Mouse (Mus musculus): ENCODE measurements around the gene Pfn3. TPM values are rescaled to one million over a fixed set of nuclear protein-coding genes. Genes with fewer than 3 reads are reported as not detected.

Gene Pfn3
- polyA plus RNA-seq, 1 experiment = not detected

DNA sequence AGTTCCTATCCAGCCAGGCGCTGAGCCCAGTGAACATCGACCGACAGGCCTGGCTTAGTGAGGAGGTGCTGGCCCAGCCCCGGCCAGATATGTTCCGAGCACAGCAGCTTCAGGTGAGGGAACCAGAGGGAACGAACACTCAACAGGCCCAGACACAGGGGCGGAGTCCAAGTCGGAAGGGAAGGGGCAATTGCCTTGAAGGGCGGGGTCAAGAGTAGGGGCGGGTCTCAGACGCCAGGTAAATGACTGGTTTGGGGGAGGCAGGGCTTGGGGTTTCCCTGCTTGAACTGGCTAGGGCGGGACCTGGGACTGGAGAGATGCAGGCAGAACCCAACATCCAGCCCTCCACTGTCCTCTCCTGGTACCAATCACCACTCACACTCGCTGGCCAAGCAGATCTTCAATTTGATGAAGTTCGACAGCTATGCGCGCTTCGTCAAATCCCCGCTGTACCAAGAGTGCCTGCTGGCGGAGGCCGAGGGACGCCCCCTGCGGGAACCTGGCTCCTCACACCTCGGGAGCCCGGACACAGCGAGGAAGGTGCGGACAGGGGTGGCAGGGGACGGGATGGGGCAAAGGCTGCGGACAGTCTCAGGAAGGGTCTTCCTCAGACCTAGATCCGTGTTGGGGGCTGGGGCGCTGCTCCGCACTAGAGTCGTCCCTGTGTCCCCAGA is 36.0 kb downstream of the Pfn3 start:
- no peaks in the 10 kb centered on the region for H3K4me1 ChIP-seq (ENCODE audit: control insufficient read depth)
- peaks cover 19% of the 10 kb centered on the region for H3K27me3 ChIP-seq (ENCODE audit: control insufficient read depth)
- TF ChIP-seq TAL1 (IDR thresholded peaks at IDR 0.05; ENCODE audit: low read length) = no peak
- TF ChIP-seq GATA1 (IDR thresholded peaks at IDR 0.05; ENCODE audit: low read length) = no peak
- H3K4me3 ChIP-seq (replicated peaks) = no peak overlapping the region
- no peaks in the 10 kb centered on the region for H3K9me3 ChIP-seq (ENCODE audit: control insufficient read depth, low read length)
- no peaks in the 10 kb centered on the region for H3K36me3 ChIP-seq (ENCODE audit: control insufficient read depth)

DNA sequence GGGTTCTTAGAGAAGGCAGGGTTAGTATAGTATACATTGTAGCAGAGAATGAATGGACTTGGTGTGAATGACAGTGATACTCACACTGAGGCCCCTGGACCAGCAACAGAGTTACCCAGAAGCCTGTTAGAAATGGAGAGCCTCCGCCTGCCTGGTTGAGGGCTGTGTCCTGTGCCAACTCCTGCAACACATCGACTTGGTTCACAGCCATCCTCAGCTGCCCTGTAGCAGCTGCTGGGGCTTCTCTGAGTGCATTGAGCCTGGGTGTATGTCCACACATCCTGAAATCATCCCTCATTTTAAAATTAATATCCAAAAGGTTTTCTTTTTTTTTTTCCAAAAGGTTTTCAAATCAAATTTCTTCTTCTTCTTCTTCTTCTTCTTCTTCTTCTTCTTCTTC is 39.2 kb downstream of the Pfn3 start:
- Histone ChIP-seq H3K4me1 (ENCODE audit: control insufficient read depth) (peaks cover 6% of the 10 kb centered on the region), H3K9me3 (ENCODE audit: control insufficient read depth, low read length) (no peaks in the 10 kb centered on the region), H3K36me3 (ENCODE audit: control insufficient read depth) (no peaks in the 10 kb centered on the region), H3K27me3 (ENCODE audit: control insufficient read depth) (peaks cover 42% of the 10 kb centered on the region), H3K4me3 (replicated peaks) (no peak overlapping the region)
- TF ChIP-seq TAL1 (IDR thresholded peaks at IDR 0.05; ENCODE audit: low read length) (no peak), GATA1 (IDR thresholded peaks at IDR 0.05; ENCODE audit: low read length) (no peak)

DNA sequence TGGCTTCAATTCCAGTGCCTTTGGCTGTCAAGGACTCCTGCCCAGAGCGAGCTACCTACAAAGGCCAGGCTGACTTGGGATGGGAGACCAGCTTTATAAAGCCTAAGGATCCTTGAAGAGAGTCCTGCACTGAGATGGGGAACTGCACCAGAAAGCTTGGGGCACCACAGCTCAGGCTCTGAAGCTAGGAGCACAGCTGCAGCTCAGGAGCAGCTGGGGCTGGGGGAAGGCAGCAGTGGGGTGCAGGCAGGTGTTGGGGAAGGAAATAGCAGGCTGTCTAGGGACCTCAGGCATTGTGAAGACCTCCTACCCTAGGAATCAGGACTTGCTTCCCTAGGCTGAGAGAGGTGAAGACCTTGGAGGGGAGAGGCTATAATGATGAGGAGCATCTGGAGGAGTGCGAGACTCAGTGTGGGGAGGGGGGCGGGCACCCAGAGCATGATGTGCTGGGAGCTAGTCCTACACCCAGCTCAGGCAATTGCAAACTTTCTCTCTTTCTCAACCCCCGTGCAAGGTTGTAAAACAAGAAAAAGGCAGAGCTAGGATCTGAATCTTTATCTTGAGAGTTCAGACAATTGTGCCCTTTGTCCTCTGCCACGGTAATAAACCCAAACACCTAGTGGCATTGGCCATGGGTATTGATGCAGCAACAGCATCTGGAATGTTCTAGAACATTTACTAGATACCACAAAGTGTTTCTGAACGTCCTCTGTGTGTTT is 40.7 kb downstream of the Pfn3 start:
- TF ChIP-seq GATA1 (IDR thresholded peaks at IDR 0.05; ENCODE audit: low read length) (no peak), TAL1 (IDR thresholded peaks at IDR 0.05; ENCODE audit: low read length) (no peak)
- Histone ChIP-seq H3K4me3 (replicated peaks) (no peak overlapping the region), H3K9me3 (ENCODE audit: control insufficient read depth, low read length) (no peaks in the 10 kb centered on the region), H3K36me3 (ENCODE audit: control insufficient read depth) (no peaks in the 10 kb centered on the region), H3K27me3 (ENCODE audit: control insufficient read depth) (peaks cover 42% of the 10 kb centered on the region), H3K4me1 (ENCODE audit: control insufficient read depth) (peaks cover 21% of the 10 kb centered on the region)

DNA sequence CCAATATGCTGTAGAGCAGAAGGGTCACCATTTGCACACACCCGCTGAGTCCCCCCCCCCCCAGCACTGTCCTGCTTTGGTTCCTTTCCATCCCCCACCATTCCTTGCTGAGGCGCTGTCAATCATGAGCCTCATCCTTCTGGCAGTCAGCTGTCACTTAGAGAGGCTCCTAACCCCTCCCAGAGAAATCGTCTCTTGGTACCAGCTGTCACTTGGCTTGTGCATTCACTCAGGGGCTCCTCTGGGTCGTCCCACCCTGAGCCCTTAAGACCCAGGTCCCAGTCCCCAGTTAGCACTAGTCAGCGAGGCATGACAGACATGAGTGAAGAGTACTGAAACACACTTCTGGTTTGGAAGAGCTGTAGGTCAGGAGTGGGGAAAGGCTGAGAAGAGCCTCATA is 43.3 kb downstream of the Pfn3 start:
- peaks cover 44% of the 10 kb centered on the region for H3K4me1 ChIP-seq (ENCODE audit: control insufficient read depth)
- peaks cover 33% of the 10 kb centered on the region for H3K27me3 ChIP-seq (ENCODE audit: control insufficient read depth)
- H3K36me3 ChIP-seq (ENCODE audit: control insufficient read depth) = no peaks in the 10 kb centered on the region
- no peaks in the 10 kb centered on the region for H3K9me3 ChIP-seq (ENCODE audit: control insufficient read depth, low read length)
- H3K4me3 ChIP-seq (replicated peaks) = no peak overlapping the region
- no peak for TF ChIP-seq TAL1 (IDR thresholded peaks at IDR 0.05; ENCODE audit: low read length)
- TF ChIP-seq GATA1 (IDR thresholded peaks at IDR 0.05; ENCODE audit: low read length) = no peak

DNA sequence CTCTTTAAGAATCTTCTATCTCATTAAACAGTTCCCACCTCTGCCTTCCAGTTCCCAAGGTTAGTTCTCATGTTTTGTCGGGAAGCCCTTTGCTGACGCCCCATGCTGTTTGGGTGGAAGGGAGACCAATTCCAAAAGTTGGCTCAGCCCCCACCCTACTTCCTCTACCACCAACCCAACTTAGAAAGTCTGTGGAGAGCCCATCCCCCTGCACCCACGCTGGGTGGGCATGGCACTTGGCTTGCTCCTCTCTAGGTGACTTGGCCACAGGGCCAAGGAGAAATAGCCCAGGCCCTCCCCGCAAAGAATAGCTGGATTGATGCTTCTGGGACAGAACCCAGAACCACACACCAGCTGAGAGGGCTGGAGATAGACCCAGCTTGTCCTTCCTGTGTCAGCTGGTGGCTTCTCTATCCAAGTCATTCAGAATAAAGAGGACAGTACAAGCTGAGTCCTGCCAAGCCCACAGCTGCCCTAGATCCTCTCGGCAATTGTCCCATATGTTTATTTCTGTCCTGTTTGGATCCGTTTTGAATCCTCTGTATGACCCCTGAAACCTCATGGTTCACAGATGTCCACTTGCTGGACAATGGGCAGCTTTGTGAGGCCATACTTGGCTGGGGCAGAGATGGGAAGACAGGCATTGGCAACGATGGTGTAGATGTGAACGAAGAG is 43.9 kb downstream of the Pfn3 start:
- no peak overlapping the region for H3K4me3 ChIP-seq (replicated peaks)
- no peaks in the 10 kb centered on the region for H3K36me3 ChIP-seq (ENCODE audit: control insufficient read depth)
- TF ChIP-seq GATA1 (IDR thresholded peaks at IDR 0.05; ENCODE audit: low read length) = no peak
- TF ChIP-seq TAL1 (IDR thresholded peaks at IDR 0.05; ENCODE audit: low read length) = no peak
- H3K4me1 ChIP-seq (ENCODE audit: control insufficient read depth) = peaks cover 47% of the 10 kb centered on the region
- H3K27me3 ChIP-seq (ENCODE audit: control insufficient read depth) = peaks cover 33% of the 10 kb centered on the region
- H3K9me3 ChIP-seq (ENCODE audit: control insufficient read depth, low read length) = no peaks in the 10 kb centered on the region

DNA sequence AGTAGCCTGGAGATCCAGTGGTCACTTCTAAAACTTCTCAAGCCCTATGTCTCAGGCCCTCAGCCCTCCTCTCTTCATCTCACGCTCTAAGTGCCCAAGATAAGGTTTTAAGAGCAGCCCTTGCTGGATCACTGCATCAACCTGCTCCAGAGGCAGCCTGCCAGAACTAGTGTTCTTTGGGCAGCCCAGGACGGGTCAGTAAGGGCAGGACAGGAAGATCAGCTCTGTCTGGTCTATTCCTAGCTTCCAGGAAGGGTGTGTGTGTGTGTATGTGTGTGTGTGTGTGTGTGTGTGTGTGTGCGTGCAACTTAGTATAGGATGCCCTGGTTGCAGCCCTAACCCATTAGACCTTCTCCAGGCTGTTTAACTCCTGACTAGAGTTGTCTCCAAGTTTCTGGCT is 44.8 kb downstream of the Pfn3 start:
- H3K4me1 ChIP-seq (ENCODE audit: control insufficient read depth) = peaks cover 51% of the 10 kb centered on the region
- H3K4me3 ChIP-seq (replicated peaks) = peak overlapping the region; percentile 61
- TF ChIP-seq GATA1 (IDR thresholded peaks at IDR 0.05; ENCODE audit: low read length) (no peak), TAL1 (IDR thresholded peaks at IDR 0.05; ENCODE audit: low read length) (no peak)
- H3K27me3 ChIP-seq (ENCODE audit: control insufficient read depth) = peaks cover 30% of the 10 kb centered on the region
- no peaks in the 10 kb centered on the region for H3K9me3 ChIP-seq (ENCODE audit: control insufficient read depth, low read length)
- H3K36me3 ChIP-seq (ENCODE audit: control insufficient read depth) = no peaks in the 10 kb centered on the region

DNA sequence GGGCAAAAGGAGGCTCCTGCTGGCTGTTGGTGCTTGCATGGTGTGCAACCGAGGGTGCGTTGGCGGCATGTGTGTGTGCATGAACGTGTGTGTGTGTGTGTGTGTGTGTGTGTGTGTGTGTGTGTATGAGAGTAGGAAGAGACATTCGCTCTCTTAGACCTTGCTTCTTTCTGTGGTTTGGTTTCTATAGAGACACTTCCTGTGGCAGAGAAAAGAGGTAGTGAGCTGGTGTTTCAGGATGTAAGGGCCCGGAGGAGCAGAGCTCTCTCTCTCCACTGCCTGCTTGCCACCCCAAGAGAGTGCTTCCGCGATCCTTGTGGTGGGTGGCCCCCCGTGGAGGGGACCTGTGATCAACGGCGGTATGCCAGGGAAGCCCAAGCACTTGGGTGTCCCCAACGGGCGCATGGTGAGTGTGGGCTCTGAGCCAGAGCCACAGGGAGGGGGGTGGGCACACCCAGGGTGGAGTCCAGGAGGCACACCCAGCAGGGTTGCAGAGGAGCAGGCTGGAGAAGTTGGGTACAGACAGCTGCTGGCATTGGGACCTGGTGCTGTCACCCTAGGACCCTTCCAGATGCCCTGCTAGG is 45.4 kb downstream of the Pfn3 start, which contains the start of gene Rgs14:
Rgs14 (plus strand) TSS at position 202 of the 584 bp plus-strand sequence.
- TF ChIP-seq GATA1 (IDR thresholded peaks at IDR 0.05; ENCODE audit: low read length) (no peak), TAL1 (IDR thresholded peaks at IDR 0.05; ENCODE audit: low read length) (no peak)
- Histone ChIP-seq H3K36me3 (ENCODE audit: control insufficient read depth) (no peaks in the 10 kb centered on the region), H3K4me1 (ENCODE audit: control insufficient read depth) (peaks cover 51% of the 10 kb centered on the region), H3K27me3 (ENCODE audit: control insufficient read depth) (peaks cover 29% of the 10 kb centered on the region), H3K9me3 (ENCODE audit: control insufficient read depth, low read length) (no peaks in the 10 kb centered on the region), H3K4me3 (replicated peaks) (peak within 1 kb of the TSS; percentile 61)

DNA sequence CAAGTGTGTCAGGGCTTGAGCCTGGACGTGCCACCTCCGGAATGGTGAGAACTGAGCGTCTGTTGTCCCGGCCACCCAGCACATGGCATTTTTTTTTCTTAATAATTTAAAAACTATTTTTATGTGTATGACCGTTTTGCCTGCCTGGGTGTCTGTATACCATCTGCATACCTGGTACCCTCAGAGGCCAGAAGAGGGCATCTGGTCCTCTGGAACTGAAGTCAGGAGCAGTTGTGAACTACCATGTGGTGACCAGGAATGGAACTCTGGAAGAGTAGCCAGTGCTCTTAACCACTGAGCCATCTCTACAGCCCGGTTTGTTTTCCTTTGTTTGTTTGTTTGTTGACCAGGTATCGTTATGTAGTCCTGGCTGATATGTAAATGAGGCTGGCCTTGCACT is 46.6 kb downstream of the Pfn3 start:
- peaks cover 52% of the 10 kb centered on the region for H3K4me1 ChIP-seq (ENCODE audit: control insufficient read depth)
- H3K9me3 ChIP-seq (ENCODE audit: control insufficient read depth, low read length) = no peaks in the 10 kb centered on the region
- no peak overlapping the region for H3K4me3 ChIP-seq (replicated peaks)
- TF ChIP-seq TAL1 (IDR thresholded peaks at IDR 0.05; ENCODE audit: low read length) (no peak), GATA1 (IDR thresholded peaks at IDR 0.05; ENCODE audit: low read length) (no peak)
- peaks cover 18% of the 10 kb centered on the region for H3K27me3 ChIP-seq (ENCODE audit: control insufficient read depth)
- H3K36me3 ChIP-seq (ENCODE audit: control insufficient read depth) = no peaks in the 10 kb centered on the region

Other genes starting within 250 kb of the Pfn3 start
- 0.20 and 0.48 TPM in 2 replicates for gene Nsd1, start 205.4 kb downstream of the Pfn3 start, polyA plus RNA-seq (2012)
- 15.3 and 26.1 TPM in 2 replicates for gene Prelid1, start 94.7 kb downstream of the Pfn3 start, polyA plus RNA-seq (2012)
- gene Rab24, start 93.3 kb downstream of the Pfn3 start, polyA plus RNA-seq (2012) = 11.5 and 12.0 TPM in 2 replicates
- gene Mxd3, start 85.4 kb downstream of the Pfn3 start, polyA plus RNA-seq (2012) = 14.7 and 15.8 TPM in 2 replicates
- 2.9 and 4.8 TPM in 2 replicates for gene Lman2, start 52.4 kb downstream of the Pfn3 start, polyA plus RNA-seq (2012)
- 0.03 TPM in 1 of 2 replicates, not detected in the other for gene Rgs14, start 45.5 kb downstream of the Pfn3 start, polyA plus RNA-seq (2012)
- not detected in 2 replicates for gene Slc34a1, start 17.0 kb downstream of the Pfn3 start, polyA plus RNA-seq (2012)
- gene F12, start 11.6 kb upstream of the Pfn3 start, polyA plus RNA-seq (2012) = 0.09 and 0.25 TPM in 2 replicates
- gene Grk6, start 29.8 kb upstream of the Pfn3 start, polyA plus RNA-seq (2012) = 9.5 and 10.2 TPM in 2 replicates
- gene Prr7, start 49.0 kb upstream of the Pfn3 start, polyA plus RNA-seq (2012) = 0.08 and 0.23 TPM in 2 replicates
- 0.05 and 0.06 TPM in 2 replicates for gene Dbn1, start 72.9 kb upstream of the Pfn3 start, polyA plus RNA-seq (2012)
- 1.9 and 3.0 TPM in 2 replicates for gene Pdlim7, start 98.4 kb upstream of the Pfn3 start, polyA plus RNA-seq (2012)
- gene Dok3, start 114.1 kb upstream of the Pfn3 start, polyA plus RNA-seq (2012) = 0.54 and 0.67 TPM in 2 replicates
- gene Ddx41, start 121.4 kb upstream of the Pfn3 start, polyA plus RNA-seq (2012) = 4.7 and 5.2 TPM in 2 replicates
- 9.1 and 10.2 TPM in 2 replicates for gene Fam193b, start 155.9 kb upstream of the Pfn3 start, polyA plus RNA-seq (2012)
- gene Tmed9, start 158.5 kb upstream of the Pfn3 start, polyA plus RNA-seq (2012) = 9.5 and 12.0 TPM in 2 replicates
- 0.39 and 0.50 TPM in 2 replicates for gene B4galt7, start 184.7 kb upstream of the Pfn3 start, polyA plus RNA-seq (2012)
- gene Caml, start 207.8 kb upstream of the Pfn3 start, polyA plus RNA-seq (2012) = 1.9 and 2.3 TPM in 2 replicates
- 1.9 and 2.0 TPM in 2 replicates for gene Ddx46, start 219.8 kb upstream of the Pfn3 start, polyA plus RNA-seq (2012)